Mouse (Mus musculus): ENCODE data around the gene H2-Ab1.

DNA sequence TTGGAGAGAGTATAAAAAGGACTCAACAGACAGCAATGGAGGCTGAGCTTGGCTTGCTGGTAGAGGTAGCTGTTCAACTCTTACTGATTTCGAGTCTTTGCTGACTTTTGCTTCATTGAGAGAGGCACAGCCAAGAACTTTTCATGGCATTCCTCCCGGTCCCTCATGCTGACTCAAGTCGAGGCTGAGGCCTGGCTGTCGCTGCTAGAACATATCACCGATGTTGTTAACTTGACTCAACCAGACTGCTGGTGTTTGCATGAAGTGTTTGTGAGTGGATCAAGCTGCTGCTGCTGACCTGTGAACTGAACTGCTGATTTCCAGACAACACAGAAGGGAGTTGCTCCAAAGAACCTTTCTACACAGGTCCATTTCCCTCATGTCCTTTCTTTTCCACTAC lies 20.8 kb upstream of the H2-Ab1 start:
- no peak for TF ChIP-seq GATA1 (IDR thresholded peaks at IDR 0.05; ENCODE audit: low read length)
- TF ChIP-seq TAL1 (IDR thresholded peaks at IDR 0.05; ENCODE audit: low read length): no peak

All from erythroblast, embryonic 14.5 days (primary cell).